Mouse (Mus musculus) lung, embryonic 15.5 days (tissue): ENCODE results near the gene Fth1. TPM values are rescaled to one million over a fixed set of nuclear protein-coding genes. Genes with fewer than 3 reads are reported as not detected.

Experiments
- ATAC-seq: fragments of 200-750 bp; cut with Nextera tagmentation; 2 replicates; pipeline ENCODE4 v1.8.0; 2017; ENCODE audit warnings: moderate number of reproducible peaks, borderline replicate concordance; ENCODE audit not compliant: low FRiP score, low TSS enrichment; ENCODE audit errors: extremely low read depth
- H3K27ac ChIP-seq: fragments of 300-500 bp; sonication (generic); 2 replicates; pipeline ENCODE4 v1.5.1; 2015; ENCODE audit warnings: moderate library complexity, mild to moderate bottlenecking, inconsistent platforms
- H3K27me3 ChIP-seq: fragments of 300-500 bp; sonication (generic); 2 replicates; pipeline ENCODE4 v1.6.1; 2015; ENCODE audit warnings: inconsistent platforms
- H3K36me3 ChIP-seq: fragments of 300-500 bp; sonication (generic); 2 replicates; pipeline ENCODE4 v1.6.1; 2015; ENCODE audit warnings: inconsistent platforms
- H3K4me1 ChIP-seq: fragments of 300-500 bp; sonication (generic); 2 replicates; pipeline ENCODE4 v1.6.1; 2015; ENCODE audit warnings: inconsistent platforms
- H3K4me2 ChIP-seq: fragments of 300-500 bp; sonication (generic); 2 replicates; pipeline ENCODE4 v1.6.1; 2015; ENCODE audit warnings: inconsistent platforms, mild to moderate bottlenecking, moderate library complexity
- H3K4me3 ChIP-seq: fragments of 300-500 bp; sonication (generic); 2 replicates; pipeline ENCODE4 v1.5.1; 2015; ENCODE audit warnings: mild to moderate bottlenecking, inconsistent platforms
- H3K9ac ChIP-seq: fragments of 300-500 bp; sonication (generic); 2 replicates; pipeline ENCODE4 v1.6.1; 2015; ENCODE audit warnings: inconsistent platforms
- H3K9me3 ChIP-seq: fragments of 300-500 bp; sonication (generic); 2 replicates; pipeline ENCODE4 v1.6.1; 2016; ENCODE audit warnings: inconsistent platforms
- WGBS: fragments of 180-500 bp; shearing (Covaris S2); methylation state at CpG from one replicate; pipeline ENCODE4 v1.1.7; 2015; 5-methylcytosine and 5-hydroxymethylcytosine counted together
- polyA plus RNA-seq: library from polyadenylated mRNA; unstranded; fragments of >200 nt; fragmentation: Nextera tagmentation; extraction: Ambion mirVana; gene quantifications from 2 replicates; pipeline ENCODE4 v1.2.1, GENCODE M21; 2015

Fth1 gene
- polyA plus RNA-seq, 1 experiment from 2014 or later, result 1,860 TPM

DNA sequence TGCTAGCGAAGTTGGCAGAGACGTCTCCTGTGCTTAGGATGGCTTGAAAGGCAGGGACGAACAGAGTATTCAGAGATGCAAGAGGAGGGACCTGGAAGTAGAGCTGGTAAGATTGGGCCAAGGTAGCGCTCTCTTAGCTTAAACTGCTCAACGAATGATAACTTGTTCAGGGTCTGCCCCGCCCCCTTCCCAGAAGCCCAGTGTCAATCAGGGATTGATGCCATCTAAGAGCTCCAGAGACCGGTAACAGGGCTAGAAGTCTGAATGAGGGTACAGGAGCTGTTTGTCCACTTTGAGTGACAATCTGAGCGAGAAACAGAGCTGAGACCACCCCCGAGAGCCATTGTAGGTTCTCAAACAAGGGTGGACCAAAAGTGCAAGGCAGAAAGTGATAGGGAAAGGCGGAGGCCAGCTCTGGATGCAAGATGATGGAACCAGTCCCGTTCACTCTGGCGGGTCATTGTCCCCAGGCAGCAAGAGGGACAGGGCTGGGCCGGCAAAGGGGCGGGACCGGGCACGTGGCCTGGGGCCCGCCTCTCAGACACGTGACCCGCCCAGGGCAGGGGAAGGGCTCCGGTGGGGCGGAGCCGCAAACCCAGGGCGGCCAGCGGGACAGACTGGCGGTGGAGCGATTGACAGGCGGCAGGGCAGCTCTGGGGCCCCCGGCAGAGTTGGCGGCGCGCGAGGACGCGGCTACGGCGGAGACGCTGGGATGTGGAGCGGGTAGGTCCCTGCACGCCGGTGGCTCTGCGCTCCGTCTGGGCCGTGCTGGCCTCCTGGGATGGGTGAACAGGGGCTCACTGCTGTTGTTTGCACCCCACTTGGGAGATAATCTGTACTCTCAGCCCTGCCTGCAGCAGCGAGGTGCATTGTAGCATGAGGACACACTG, 37.5 kb downstream of the Fth1 start:
- Histone ChIP-seq H3K4me3 (peak overlapping the region; percentile 51), H3K27me3 (no peaks in the 10 kb centered on the region), H3K9ac (peak overlapping the region; percentile 49), H3K4me1 (peaks cover 52% of the 10 kb centered on the region), H3K36me3 (no peaks in the 10 kb centered on the region), H3K27ac (peak overlapping the region; percentile 62), H3K4me2 (peak overlapping the region; percentile 75), H3K9me3 (no peaks in the 10 kb centered on the region)
- ATAC-seq, result peak; percentile 96
- WGBS, result 6% methylated on average over 44 of the region's 44 CpGs

DNA sequence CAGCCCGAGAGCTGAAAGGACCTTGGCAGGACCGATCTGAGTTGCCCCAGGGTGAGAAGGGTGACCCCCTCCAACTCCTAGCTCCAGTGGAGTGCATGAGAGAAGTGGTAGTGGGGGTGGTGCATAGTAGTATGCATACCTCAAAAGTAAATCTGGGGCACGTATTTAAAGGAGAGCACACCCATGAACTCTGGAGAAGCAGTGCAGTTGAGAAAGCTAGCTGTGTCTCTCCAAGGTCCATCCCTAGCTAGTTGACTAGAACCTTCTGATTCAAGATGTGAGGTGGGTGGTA, 38.1 kb downstream of the Fth1 start:
- peak overlapping the region; percentile 75 for H3K4me2 ChIP-seq
- peak overlapping the region; percentile 51 for H3K4me3 ChIP-seq
- H3K4me1 ChIP-seq, result peaks cover 52% of the 10 kb centered on the region
- H3K9ac ChIP-seq, result peak overlapping the region; percentile 49
- H3K27me3 ChIP-seq, result no peaks in the 10 kb centered on the region
- ATAC-seq, result peak; percentile 44
- peak overlapping the region; percentile 62 for H3K27ac ChIP-seq
- no peaks in the 10 kb centered on the region for H3K36me3 ChIP-seq
- no peaks in the 10 kb centered on the region for H3K9me3 ChIP-seq
- 2% methylated on average over 3 of the region's 3 CpGs for WGBS

GRCm38 (mm10) chr19:10019214-10019760, 38.9 kb downstream of the Fth1 start:
- Histone ChIP-seq H3K36me3 (no peaks in the 10 kb centered on the region), H3K9me3 (no peaks in the 10 kb centered on the region), H3K27me3 (no peaks in the 10 kb centered on the region), H3K4me1 (peaks cover 52% of the 10 kb centered on the region), H3K9ac (peak overlapping the region; percentile 49), H3K4me3 (peak overlapping the region; percentile 51), H3K27ac (no peak overlapping the region), H3K4me2 (peak overlapping the region; percentile 75)
- WGBS, result 55% methylated on average over 4 of the region's 4 CpGs
- no peak for ATAC-seq

GRCm38 (mm10) chr19:10021981-10022380, 41.6 kb downstream of the Fth1 start:
- no peaks in the 10 kb centered on the region for H3K36me3 ChIP-seq
- no peak overlapping the region for H3K4me2 ChIP-seq
- no peaks in the 10 kb centered on the region for H3K27me3 ChIP-seq
- H3K4me1 ChIP-seq, result peaks cover 68% of the 10 kb centered on the region
- no peak overlapping the region for H3K9ac ChIP-seq
- WGBS, result 76% methylated on average over 2 of the region's 2 CpGs
- no peaks in the 10 kb centered on the region for H3K9me3 ChIP-seq
- H3K4me3 ChIP-seq, result no peak overlapping the region
- ATAC-seq, result no peak
- H3K27ac ChIP-seq, result no peak overlapping the region

- WGBS, result 64% methylated on average over 5 of the region's 5 CpGs
- Histone ChIP-seq H3K9ac (no peak overlapping the region), H3K36me3 (peaks cover 2% of the 10 kb centered on the region; the same call in 1 of the 2 replicates), H3K4me2 (0 out of 2 replicates have a peak overlapping the region, but pooled peaks have one; percentile 19), H3K4me3 (no peak overlapping the region), H3K27ac (peak overlapping the region; percentile 66), H3K4me1 (peaks cover 66% of the 10 kb centered on the region), H3K9me3 (no peaks in the 10 kb centered on the region), H3K27me3 (no peaks in the 10 kb centered on the region)
- no peak for ATAC-seq
Observed at GRCm38 (mm10) chr19:10022414-10023303, 42.3 kb downstream of the Fth1 start.

DNA sequence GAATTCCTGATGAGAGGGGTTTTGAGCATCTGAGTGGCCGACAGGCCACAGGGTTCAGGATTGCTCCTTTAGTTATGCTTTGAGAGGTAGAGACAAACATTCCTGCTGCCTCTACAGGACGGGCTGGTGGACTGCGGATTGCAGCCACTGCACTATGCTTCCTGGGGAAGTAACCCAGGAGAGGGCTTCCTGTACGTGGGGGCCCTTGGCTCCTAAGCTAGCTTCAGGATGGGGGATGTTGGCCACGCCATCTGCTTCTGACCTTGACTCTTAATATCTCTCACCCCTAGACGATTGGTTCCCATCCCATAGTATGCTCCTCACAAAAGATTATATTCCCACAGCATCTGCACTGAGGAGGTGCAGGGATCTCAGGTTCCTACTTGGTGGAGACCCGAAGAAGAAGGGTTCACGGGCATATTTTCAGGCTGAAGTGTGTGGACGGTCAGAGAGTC, 42.9 kb downstream of the Fth1 start:
- Histone ChIP-seq H3K36me3 (peaks cover 8% of the 10 kb centered on the region; the same call in 1 of the 2 replicates), H3K4me2 (0 out of 2 replicates have a peak overlapping the region, but pooled peaks have one; percentile 10), H3K27ac (peak overlapping the region; percentile 66), H3K4me1 (peaks cover 64% of the 10 kb centered on the region), H3K27me3 (no peaks in the 10 kb centered on the region), H3K4me3 (no peak overlapping the region), H3K9ac (no peak overlapping the region), H3K9me3 (no peaks in the 10 kb centered on the region)
- no peak for ATAC-seq
- WGBS, result 45% methylated on average over 9 of the region's 9 CpGs

GRCm38 (mm10) chr19:10025169-10025875, 44.9 kb downstream of the Fth1 start:
- Histone ChIP-seq H3K27ac (peak overlapping the region; percentile 92), H3K9me3 (no peaks in the 10 kb centered on the region), H3K36me3 (peaks cover 16% of the 10 kb centered on the region), H3K4me1 (peaks cover 53% of the 10 kb centered on the region), H3K9ac (no peak overlapping the region), H3K4me3 (no peak overlapping the region), H3K27me3 (no peaks in the 10 kb centered on the region), H3K4me2 (peak overlapping the region; percentile 39)
- peak; percentile 86 for ATAC-seq
- 8% methylated on average over 8 of the region's 8 CpGs for WGBS

DNA sequence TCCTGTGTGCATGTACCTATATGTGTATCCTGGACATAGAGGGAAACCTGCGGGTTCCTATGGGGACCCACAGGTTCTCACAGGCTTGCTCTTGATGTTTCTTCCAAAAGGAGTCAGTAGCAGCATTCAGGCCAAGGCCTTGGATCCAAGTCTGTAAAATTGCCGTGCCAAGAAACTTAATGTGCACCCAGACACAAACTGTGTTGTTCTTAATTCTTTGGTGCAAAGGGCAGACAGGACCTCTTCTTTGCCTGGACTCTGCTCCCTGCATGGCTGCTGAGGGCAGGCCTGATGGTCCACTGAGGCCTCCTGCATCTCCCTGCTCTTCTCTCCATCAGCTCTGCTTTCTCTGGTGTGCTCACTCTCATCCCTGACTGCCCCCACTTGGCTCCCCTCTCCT, 49.3 kb downstream of the Fth1 start:
- 93% methylated on average over 2 of the region's 2 CpGs for WGBS
- peaks cover 17% of the 10 kb centered on the region for H3K36me3 ChIP-seq
- H3K9ac ChIP-seq, result no peak overlapping the region
- peaks cover 26% of the 10 kb centered on the region for H3K4me1 ChIP-seq
- no peak overlapping the region for H3K4me3 ChIP-seq
- no peak for ATAC-seq
- H3K9me3 ChIP-seq, result no peaks in the 10 kb centered on the region
- H3K27me3 ChIP-seq, result no peaks in the 10 kb centered on the region
- H3K4me2 ChIP-seq, result no peak overlapping the region
- H3K27ac ChIP-seq, result no peak overlapping the region

DNA sequence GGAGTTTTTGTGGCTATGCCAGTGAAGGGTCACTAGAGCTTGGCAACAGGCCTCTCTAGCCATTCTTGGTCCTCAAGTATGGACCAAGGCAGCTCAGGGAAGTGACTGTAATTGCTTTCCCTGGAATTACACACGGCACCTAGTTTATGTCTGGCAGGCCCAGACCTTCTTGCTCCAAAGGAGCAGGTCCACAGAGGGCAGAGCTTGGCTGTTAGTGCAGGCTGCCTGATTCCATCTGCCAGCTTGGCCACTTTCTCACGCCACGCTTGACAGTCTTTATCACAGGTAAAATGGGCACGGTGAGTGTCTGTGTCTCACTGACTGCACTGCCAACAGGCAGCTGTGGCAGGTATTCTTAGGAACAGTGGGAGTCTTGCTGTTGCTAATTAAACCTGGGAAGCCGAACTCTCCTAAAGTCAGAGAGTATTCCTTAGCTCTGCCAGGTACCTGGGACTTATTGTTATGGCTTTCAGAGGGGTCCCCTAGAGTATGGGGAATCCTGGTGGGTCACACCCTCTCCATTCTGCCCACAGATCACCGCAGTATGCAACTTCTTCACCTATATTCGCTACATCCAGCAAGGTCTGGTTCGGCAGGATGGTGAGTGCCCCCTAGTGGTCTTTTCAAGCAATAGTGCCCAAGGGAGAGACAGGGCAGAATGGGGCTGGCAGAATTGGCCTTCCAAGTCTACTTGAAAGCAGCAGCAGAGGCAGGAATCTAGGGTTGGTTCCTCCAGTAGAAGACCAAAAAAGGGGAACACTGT, 53.0 kb downstream of the Fth1 start:
- H3K36me3 ChIP-seq, result peaks cover 9% of the 10 kb centered on the region
- ATAC-seq, result peak; percentile 14; the same call in 1 of the 2 replicates
- WGBS, result 37% methylated on average over 8 of the region's 8 CpGs
- H3K4me1 ChIP-seq, result peaks cover 28% of the 10 kb centered on the region
- no peak overlapping the region for H3K9ac ChIP-seq
- no peak overlapping the region for H3K4me3 ChIP-seq
- no peak overlapping the region for H3K27ac ChIP-seq
- no peaks in the 10 kb centered on the region for H3K27me3 ChIP-seq
- H3K4me2 ChIP-seq, result no peak overlapping the region
- H3K9me3 ChIP-seq, result no peaks in the 10 kb centered on the region

GRCm38 (mm10) chr19:10034356-10034755, 54.0 kb downstream of the Fth1 start:
- no peaks in the 10 kb centered on the region for H3K9me3 ChIP-seq
- H3K9ac ChIP-seq, result no peak overlapping the region
- no peak overlapping the region for H3K4me2 ChIP-seq
- peaks cover 6% of the 10 kb centered on the region for H3K36me3 ChIP-seq
- ATAC-seq, result no peak
- H3K4me3 ChIP-seq, result no peak overlapping the region
- H3K4me1 ChIP-seq, result peaks cover 38% of the 10 kb centered on the region
- no peak overlapping the region for H3K27ac ChIP-seq
- H3K27me3 ChIP-seq, result no peaks in the 10 kb centered on the region
- WGBS, result 83% methylated on average over 5 of the region's 5 CpGs
